Mouse (Mus musculus): ENCODE results near the gene Pfkfb4. TPM values are rescaled to one million over a fixed set of nuclear protein-coding genes. Genes with fewer than 3 reads are reported as not detected.

Gene Pfkfb4
- polyA plus RNA-seq, 1 experiment from 2014 or later, result 3.9 TPM

- Histone ChIP-seq H3K4me2 (no peak overlapping the region; the same call in 1 of the 2 replicates), H3K27ac (replicated peaks) (0 out of 2 replicates have a peak overlapping the region, but pooled peaks have one; percentile 38), H3K9me3 (replicated peaks) (no peaks in the 10 kb centered on the region), H3K27me3 (no peaks in the 10 kb centered on the region), H3K4me3 (replicated peaks) (no peak overlapping the region), H3K36me3 (replicated peaks) (no peaks in the 10 kb centered on the region), H3K4me1 (replicated peaks) (peaks cover 26% of the 10 kb centered on the region), H3K9ac (no peak overlapping the region)
- whole genome bisulfite sequencing (ENCODE audit: insufficient replicate concordance), result 52% methylated on average over 19 of the region's 19 CpGs
- ATAC-seq (ENCODE audit: insufficient read depth), result no peak
Observed at GRCm38 (mm10) chr9:108998287-108999166, 6.9 kb downstream of the Pfkfb4 start.

DNA sequence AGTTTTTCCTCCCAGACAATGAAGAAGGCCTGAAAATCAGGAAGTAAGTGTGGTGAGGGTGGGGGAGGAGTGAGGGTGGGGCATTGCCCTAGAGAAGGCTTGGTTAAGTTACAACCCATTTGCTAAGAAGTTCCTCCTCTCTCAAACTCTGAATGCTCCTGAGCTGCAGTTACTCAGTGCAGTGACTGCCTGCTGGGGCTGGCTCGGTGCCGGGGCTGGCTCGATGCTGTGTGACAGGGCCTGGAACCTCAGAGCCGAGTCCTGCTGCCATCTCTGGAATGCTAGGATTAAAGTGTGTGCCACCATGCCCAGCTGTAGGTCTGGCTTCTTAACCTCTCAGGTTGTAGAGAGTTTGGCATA lies 7.6 kb downstream of the Pfkfb4 start:
- H3K27me3 ChIP-seq, result no peaks in the 10 kb centered on the region
- peak; percentile 14; the same call in 1 of the 2 replicates for ATAC-seq (ENCODE audit: insufficient read depth)
- peaks cover 22% of the 10 kb centered on the region for H3K4me1 ChIP-seq (replicated peaks)
- H3K4me2 ChIP-seq, result peak overlapping the region; percentile 10; the same call in 1 of the 2 replicates
- H3K9ac ChIP-seq, result no peak overlapping the region
- H3K4me3 ChIP-seq (replicated peaks), result no peak overlapping the region
- 24% methylated on average over 4 of the region's 4 CpGs for WGBS (ENCODE audit: insufficient replicate concordance)
- H3K9me3 ChIP-seq (replicated peaks), result no peaks in the 10 kb centered on the region
- no peaks in the 10 kb centered on the region for H3K36me3 ChIP-seq (replicated peaks)
- peak overlapping the region; percentile 53 for H3K27ac ChIP-seq (replicated peaks)

GRCm38 (mm10) chr9:109000726-109001125 lies 9.1 kb downstream of the Pfkfb4 start:
- Histone ChIP-seq H3K27me3 (no peaks in the 10 kb centered on the region), H3K4me2 (no peak overlapping the region), H3K9ac (no peak overlapping the region), H3K4me1 (replicated peaks) (peaks cover 11% of the 10 kb centered on the region), H3K9me3 (replicated peaks) (no peaks in the 10 kb centered on the region), H3K36me3 (replicated peaks) (no peaks in the 10 kb centered on the region), H3K27ac (replicated peaks) (no peak overlapping the region), H3K4me3 (replicated peaks) (no peak overlapping the region)
- 6% methylated on average over 3 of the region's 3 CpGs for WGBS (ENCODE audit: insufficient replicate concordance)
- no peak for ATAC-seq (ENCODE audit: insufficient read depth)

DNA sequence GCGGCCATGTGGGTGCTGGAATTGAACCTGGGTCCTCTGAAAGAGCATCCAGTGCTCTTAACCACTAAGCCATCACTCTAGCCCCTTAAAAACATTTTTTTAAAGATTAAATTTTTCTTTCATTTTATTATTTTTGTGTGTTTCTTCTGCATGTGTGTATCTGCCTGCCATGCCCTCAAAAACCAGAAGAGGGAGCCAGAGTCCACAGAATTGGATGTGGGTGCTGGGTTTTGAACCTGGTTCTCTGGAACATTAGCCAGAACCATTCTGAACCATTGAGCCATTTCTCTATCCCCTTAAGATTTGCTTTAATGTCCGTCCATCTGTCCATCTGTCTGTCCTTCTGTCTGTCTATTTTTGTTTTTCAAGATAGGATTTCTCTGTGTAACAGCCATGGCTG lies 11.6 kb downstream of the Pfkfb4 start:
- Histone ChIP-seq H3K9ac (no peak overlapping the region), H3K9me3 (replicated peaks) (no peaks in the 10 kb centered on the region), H3K4me1 (replicated peaks) (no peaks in the 10 kb centered on the region; the same call in 1 of the 2 replicates), H3K36me3 (replicated peaks) (no peaks in the 10 kb centered on the region), H3K27me3 (no peaks in the 10 kb centered on the region), H3K4me3 (replicated peaks) (no peak overlapping the region), H3K4me2 (no peak overlapping the region), H3K27ac (replicated peaks) (no peak overlapping the region)
- WGBS (ENCODE audit: insufficient replicate concordance), result 29% methylated on average over 2 of the region's 2 CpGs
- ATAC-seq (ENCODE audit: insufficient read depth), result no peak

DNA sequence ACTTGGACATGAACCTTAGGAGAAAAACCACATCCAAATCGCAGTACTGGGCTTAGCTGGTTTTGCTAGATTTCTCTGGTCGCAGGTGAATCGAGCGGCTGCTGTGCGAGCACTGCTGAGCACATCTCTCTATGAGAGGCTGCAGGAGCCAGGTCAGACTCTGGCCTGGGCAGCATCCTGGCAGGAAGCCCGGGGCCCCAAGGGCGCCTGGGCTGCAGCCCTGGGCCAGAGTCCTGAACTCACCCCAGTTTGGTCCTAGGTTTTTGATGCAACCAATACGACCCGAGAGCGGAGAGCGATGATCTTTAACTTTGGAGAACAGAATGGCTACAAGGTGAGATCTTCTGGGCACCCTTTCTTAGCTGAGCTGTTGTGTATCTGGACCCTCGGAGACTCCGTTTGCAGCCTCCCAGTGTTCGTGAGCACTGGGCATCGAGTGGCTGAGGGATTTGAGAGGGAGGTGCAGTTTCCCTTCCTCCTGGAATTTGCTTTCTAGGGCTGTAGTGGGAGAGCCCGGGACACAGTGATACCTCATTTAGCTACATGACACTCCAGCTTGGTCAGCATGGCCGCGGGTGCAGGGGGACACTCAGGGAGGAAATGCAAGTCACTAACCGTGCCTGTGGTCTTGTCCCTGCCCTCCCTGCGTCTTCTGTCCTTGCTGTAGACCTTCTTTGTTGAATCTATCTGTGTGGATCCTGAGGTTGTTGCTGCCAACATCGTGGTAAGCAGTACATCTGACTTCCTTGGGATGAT lies 15.6 kb downstream of the Pfkfb4 start:
- Histone ChIP-seq H3K27ac (replicated peaks) (no peak overlapping the region), H3K27me3 (no peaks in the 10 kb centered on the region), H3K4me2 (no peak overlapping the region), H3K9ac (no peak overlapping the region), H3K9me3 (replicated peaks) (no peaks in the 10 kb centered on the region), H3K4me1 (replicated peaks) (peaks cover 9% of the 10 kb centered on the region), H3K4me3 (replicated peaks) (no peak overlapping the region), H3K36me3 (replicated peaks) (no peaks in the 10 kb centered on the region)
- ATAC-seq (ENCODE audit: insufficient read depth), result no peak
- WGBS (ENCODE audit: insufficient replicate concordance), result 60% methylated on average over 21 of the region's 21 CpGs

DNA sequence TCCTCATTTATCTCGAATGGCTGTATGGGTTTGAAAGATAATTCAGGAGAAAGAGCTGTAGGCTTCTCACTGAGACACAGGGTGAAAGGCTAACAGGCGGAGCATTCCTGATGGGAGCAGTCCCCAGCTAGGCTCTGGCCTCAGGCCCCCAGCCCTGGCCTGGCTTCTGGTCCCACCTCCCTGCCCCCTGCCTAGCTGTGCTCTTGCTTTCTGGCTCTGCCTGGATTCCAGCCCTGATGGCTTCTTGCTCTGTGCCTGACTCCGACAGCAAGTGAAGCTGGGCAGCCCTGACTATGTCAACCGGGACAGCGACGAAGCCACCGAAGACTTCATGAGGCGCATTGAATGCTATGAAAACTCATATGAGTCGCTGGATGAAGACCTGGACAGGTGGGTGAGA lies 16.5 kb downstream of the Pfkfb4 start:
- H3K9me3 ChIP-seq (replicated peaks), result no peaks in the 10 kb centered on the region
- no peaks in the 10 kb centered on the region for H3K36me3 ChIP-seq (replicated peaks)
- H3K4me3 ChIP-seq (replicated peaks), result no peak overlapping the region
- no peak overlapping the region for H3K4me2 ChIP-seq
- H3K27me3 ChIP-seq, result no peaks in the 10 kb centered on the region
- peaks cover 9% of the 10 kb centered on the region for H3K4me1 ChIP-seq (replicated peaks)
- H3K9ac ChIP-seq, result no peak overlapping the region
- no peak for ATAC-seq (ENCODE audit: insufficient read depth)
- 72% methylated on average over 9 of the region's 9 CpGs for WGBS (ENCODE audit: insufficient replicate concordance)
- H3K27ac ChIP-seq (replicated peaks), result no peak overlapping the region

DNA sequence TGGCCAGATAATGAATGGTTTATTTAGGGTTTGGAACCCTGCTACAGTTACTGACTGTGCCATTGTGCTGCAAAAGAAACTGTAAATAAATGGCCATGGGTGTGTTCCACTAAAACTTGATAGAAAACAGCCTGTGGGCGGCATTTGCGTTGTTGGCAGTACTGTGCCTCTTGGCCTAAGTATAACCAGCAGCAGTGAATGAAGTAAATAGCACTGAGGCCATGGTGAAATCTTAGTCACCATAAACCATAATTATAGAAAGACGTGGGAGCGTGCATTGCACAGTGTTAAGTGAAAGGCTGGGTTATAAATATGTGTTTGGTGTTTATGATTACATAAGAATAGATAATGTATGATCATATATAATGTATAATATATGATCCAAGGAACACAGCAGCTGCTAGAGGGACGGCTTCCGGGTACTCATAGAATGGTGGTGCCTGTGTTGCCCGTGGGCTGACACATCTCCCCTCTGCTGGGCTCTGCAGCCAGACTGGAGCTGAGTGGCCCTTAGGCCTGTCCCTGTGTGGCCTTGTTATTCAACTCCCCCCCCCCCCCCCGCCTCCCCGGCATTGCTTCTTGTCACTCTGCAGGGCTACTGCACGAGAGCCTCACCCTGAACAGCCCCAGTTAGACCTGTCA lies 17.5 kb downstream of the Pfkfb4 start:
- WGBS (ENCODE audit: insufficient replicate concordance), result 54% methylated on average over 9 of the region's 10 CpGs
- H3K9ac ChIP-seq, result no peak overlapping the region
- H3K27ac ChIP-seq (replicated peaks), result no peak overlapping the region
- ATAC-seq (ENCODE audit: insufficient read depth), result no peak
- no peaks in the 10 kb centered on the region for H3K27me3 ChIP-seq
- no peak overlapping the region for H3K4me3 ChIP-seq (replicated peaks)
- H3K4me1 ChIP-seq (replicated peaks), result peaks cover 9% of the 10 kb centered on the region
- H3K4me2 ChIP-seq, result no peak overlapping the region
- H3K36me3 ChIP-seq (replicated peaks), result no peaks in the 10 kb centered on the region
- H3K9me3 ChIP-seq (replicated peaks), result no peaks in the 10 kb centered on the region

DNA sequence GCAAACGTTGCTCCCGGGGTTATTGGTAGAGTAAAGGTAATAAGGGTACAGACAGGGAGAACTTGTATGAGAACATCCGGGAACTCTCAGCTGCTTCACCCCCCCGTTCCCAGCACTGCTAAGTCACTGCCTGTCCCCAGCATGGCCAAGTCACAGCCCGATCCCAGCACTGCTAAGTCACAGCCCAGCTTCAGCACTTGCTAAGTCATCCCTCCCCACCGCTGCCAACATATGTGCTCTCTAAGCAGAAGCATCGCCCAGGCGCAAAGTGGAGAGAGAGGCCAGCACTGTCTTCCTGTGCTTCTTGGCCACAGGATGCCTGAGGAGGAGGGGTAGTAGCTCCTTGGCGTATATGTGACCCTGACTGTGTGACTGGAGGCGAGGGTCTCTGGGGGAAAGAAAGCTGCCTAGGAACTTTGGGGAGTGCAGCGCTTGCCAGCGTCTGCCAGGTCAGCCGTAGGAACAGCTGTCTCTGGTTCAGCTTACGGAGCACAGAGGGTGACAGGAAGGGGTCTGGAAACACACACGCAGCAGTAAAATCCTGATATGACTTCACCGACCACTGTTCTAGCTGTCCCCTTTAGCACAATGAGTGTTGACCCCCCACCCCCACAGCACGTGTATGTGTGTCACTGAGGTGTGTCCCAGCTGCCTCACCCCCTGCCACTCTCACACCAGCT lies 18.2 kb downstream of the Pfkfb4 start:
- H3K27ac ChIP-seq (replicated peaks), result peak overlapping the region; percentile 24; the same call in 1 of the 2 replicates
- H3K4me1 ChIP-seq (replicated peaks), result peaks cover 11% of the 10 kb centered on the region
- peak; percentile 71 for ATAC-seq (ENCODE audit: insufficient read depth)
- H3K27me3 ChIP-seq, result no peaks in the 10 kb centered on the region
- 23% methylated on average over 17 of the region's 17 CpGs for WGBS (ENCODE audit: insufficient replicate concordance)
- H3K36me3 ChIP-seq (replicated peaks), result no peaks in the 10 kb centered on the region
- no peak overlapping the region for H3K9ac ChIP-seq
- H3K4me3 ChIP-seq (replicated peaks), result no peak overlapping the region
- H3K9me3 ChIP-seq (replicated peaks), result no peaks in the 10 kb centered on the region
- H3K4me2 ChIP-seq, result 0 out of 2 replicates have a peak overlapping the region, but pooled peaks have one; percentile 3

DNA sequence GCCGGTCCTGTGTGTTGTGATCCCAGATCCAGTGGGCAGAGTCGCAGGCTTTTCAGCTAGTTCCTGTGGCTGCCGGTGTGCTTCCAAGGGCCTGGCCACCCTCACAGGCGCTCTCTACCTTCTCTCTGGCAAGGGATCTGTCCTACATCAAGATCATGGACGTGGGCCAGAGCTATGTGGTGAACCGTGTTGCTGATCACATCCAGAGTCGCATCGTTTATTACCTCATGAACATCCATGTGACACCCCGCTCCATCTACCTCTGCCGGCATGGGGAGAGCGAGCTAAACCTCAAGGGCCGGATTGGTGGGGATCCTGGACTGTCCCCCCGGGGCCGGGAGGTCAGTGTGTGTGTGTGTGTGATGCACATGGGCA lies 18.7 kb downstream of the Pfkfb4 start:
- no peaks in the 10 kb centered on the region for H3K27me3 ChIP-seq
- H3K9me3 ChIP-seq (replicated peaks), result no peaks in the 10 kb centered on the region
- H3K4me2 ChIP-seq, result no peak overlapping the region
- no peak for ATAC-seq (ENCODE audit: insufficient read depth)
- H3K4me3 ChIP-seq (replicated peaks), result no peak overlapping the region
- peaks cover 15% of the 10 kb centered on the region for H3K4me1 ChIP-seq (replicated peaks)
- no peaks in the 10 kb centered on the region for H3K36me3 ChIP-seq (replicated peaks)
- H3K9ac ChIP-seq, result no peak overlapping the region
- WGBS (ENCODE audit: insufficient replicate concordance), result 72% methylated on average over 14 of the region's 14 CpGs
- no peak overlapping the region for H3K27ac ChIP-seq (replicated peaks)

DNA sequence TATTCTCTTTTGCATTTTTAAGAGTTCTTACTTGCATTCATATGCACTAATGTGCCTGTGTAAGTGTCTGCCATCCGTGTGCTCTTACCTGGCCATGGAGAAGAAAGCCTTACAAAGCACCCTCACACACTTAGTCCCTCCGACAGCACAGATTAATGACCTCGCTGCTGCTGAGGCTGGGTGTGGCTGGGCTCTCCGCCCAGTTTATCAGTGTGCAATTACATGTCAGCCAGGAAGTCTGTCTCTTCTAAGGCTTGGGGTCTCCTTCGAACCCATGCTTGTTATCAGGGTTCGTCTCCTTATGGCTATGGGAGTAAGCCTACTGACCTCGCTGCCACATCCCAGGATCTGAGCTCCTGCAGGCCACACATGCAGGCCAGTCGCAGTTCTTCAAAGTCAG lies 23.8 kb downstream of the Pfkfb4 start:
- no peaks in the 10 kb centered on the region for H3K36me3 ChIP-seq (replicated peaks)
- WGBS (ENCODE audit: insufficient replicate concordance), result 22% methylated on average over 8 of the region's 8 CpGs
- peak overlapping the region; percentile 38 for H3K4me2 ChIP-seq
- peaks cover 33% of the 10 kb centered on the region for H3K4me1 ChIP-seq (replicated peaks)
- no peak overlapping the region for H3K4me3 ChIP-seq (replicated peaks)
- H3K27ac ChIP-seq (replicated peaks), result no peak overlapping the region; the same call in 1 of the 2 replicates
- ATAC-seq (ENCODE audit: insufficient read depth), result peak; percentile 33; the same call in 1 of the 2 replicates
- H3K9ac ChIP-seq, result no peak overlapping the region
- H3K27me3 ChIP-seq, result no peaks in the 10 kb centered on the region
- no peaks in the 10 kb centered on the region for H3K9me3 ChIP-seq (replicated peaks)
